Mouse (Mus musculus) intestine, embryonic 16.5 days (tissue): ENCODE measurements around the gene Klhl3. TPM values are rescaled to one million over a fixed set of nuclear protein-coding genes. Genes with fewer than 3 reads are reported as not detected.

ENCODE experiments used
- ATAC-seq: fragments of 200-750 bp; cut with Nextera tagmentation; 2 replicates; pipeline ENCODE4 v1.8.0; 2017; ENCODE audit warnings: moderate TSS enrichment, moderate library complexity
- H3K27ac ChIP-seq: fragments of 300-500 bp; sonication (generic); 2 replicates; pipeline ENCODE4 v1.5.1; 2014; ENCODE audit warnings: mild to moderate bottlenecking, low read length
- H3K27me3 ChIP-seq: fragments of 300-500 bp; sonication (generic); replicated peaks from 2 replicates; pipeline ENCODE4 v1.6.1; 2014; ENCODE audit warnings: low read length, control low read depth, mixed read lengths; ENCODE audit not compliant: control insufficient read depth, insufficient read depth
- H3K36me3 ChIP-seq: fragments of 300-500 bp; sonication (generic); 2 replicates; pipeline ENCODE4 v1.6.1; 2014; ENCODE audit warnings: low read length, control low read depth; ENCODE audit not compliant: control insufficient read depth, insufficient read depth
- H3K4me1 ChIP-seq: fragments of 300-500 bp; sonication (generic); 2 replicates; pipeline ENCODE4 v1.6.1; 2014; ENCODE audit warnings: low read length, control low read depth, mixed read lengths; ENCODE audit not compliant: control insufficient read depth, insufficient read depth
- H3K4me2 ChIP-seq: fragments of 300-500 bp; sonication (generic); 2 replicates; pipeline ENCODE4 v1.6.1; 2014; ENCODE audit warnings: low read depth, low read length, control low read depth
- H3K4me3 ChIP-seq: fragments of 300-500 bp; sonication (generic); 2 replicates; pipeline ENCODE4 v1.5.1; 2014; ENCODE audit warnings: mild to moderate bottlenecking, low read length
- H3K9ac ChIP-seq: fragments of 300-500 bp; sonication (generic); 2 replicates; pipeline ENCODE4 v1.6.1; 2014; ENCODE audit warnings: low read depth, low read length
- H3K9me3 ChIP-seq: fragments of 300-500 bp; sonication (generic); 2 replicates; pipeline ENCODE4 v1.6.1; 2016; ENCODE audit warnings: low read length, control low read depth; ENCODE audit not compliant: control insufficient read depth
- WGBS: fragments of 180-500 bp; shearing (Covaris S2); extraction: QIAGEN DNeasy Blood & Tissue Kit; methylation state at CpG from one replicate; pipeline ENCODE4 v1.1.7; 2014; 5-methylcytosine and 5-hydroxymethylcytosine counted together
- polyA plus RNA-seq: library from polyadenylated mRNA; unstranded; fragments of >200 nt; fragmentation: Nextera tagmentation; extraction: Ambion mirVana; gene quantifications from 2 replicates; pipeline ENCODE4 v1.2.1, GENCODE M21; 2015

Klhl3 gene
- polyA plus RNA-seq, 1 experiment from 2014 or later: 2.4 TPM

DNA sequence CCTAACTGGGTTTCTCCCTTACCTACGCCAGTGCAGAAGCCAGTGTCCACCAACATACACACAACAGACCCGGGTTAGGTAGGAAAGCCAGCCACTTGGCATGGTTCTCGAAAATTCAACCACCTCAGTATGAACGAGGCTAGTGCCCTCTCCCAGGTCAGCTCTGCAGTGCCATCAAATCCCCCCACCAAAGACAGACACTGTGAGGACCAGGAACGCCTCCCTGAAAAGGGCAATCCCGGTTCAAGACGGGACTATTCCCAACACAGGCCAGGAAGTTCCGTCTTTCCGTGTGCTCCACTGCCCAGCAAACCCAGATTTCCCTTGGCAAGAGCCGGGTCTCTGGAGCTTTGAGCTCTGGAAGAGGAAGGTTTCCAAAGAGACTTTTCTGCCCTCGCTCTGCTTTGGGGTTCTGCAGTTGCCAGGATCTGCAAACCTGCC, 771 bp downstream of the Klhl3 start:
- no peak for ATAC-seq
- Histone ChIP-seq H3K4me3 (peak overlapping the region; percentile 63), H3K4me2 (peak overlapping the region; percentile 91), H3K9me3 (no peaks in the 10 kb centered on the region), H3K9ac (peak overlapping the region; percentile 79), H3K4me1 (peaks cover 9% of the 10 kb centered on the region), H3K36me3 (no peaks in the 10 kb centered on the region), H3K27me3 (no peaks in the 10 kb centered on the region), H3K27ac (peak overlapping the region; percentile 59)
- 12% methylated on average over 11 of the region's 11 CpGs for WGBS

- ATAC-seq: no peak
- no peaks in the 10 kb centered on the region for H3K9me3 ChIP-seq
- H3K36me3 ChIP-seq: no peaks in the 10 kb centered on the region
- peaks cover 9% of the 10 kb centered on the region for H3K4me1 ChIP-seq
- WGBS: 59% methylated on average over 10 of the region's 10 CpGs
- H3K4me3 ChIP-seq: peak overlapping the region; percentile 63; the same call in 1 of the 2 replicates
- H3K27me3 ChIP-seq: no peaks in the 10 kb centered on the region
- H3K27ac ChIP-seq: no peak overlapping the region
- H3K9ac ChIP-seq: peak overlapping the region; percentile 79; the same call in 1 of the 2 replicates
- H3K4me2 ChIP-seq: peak overlapping the region; percentile 91
Measured at GRCm38 (mm10) chr13:58112191-58112590, 1.2 kb downstream of the Klhl3 start.

DNA sequence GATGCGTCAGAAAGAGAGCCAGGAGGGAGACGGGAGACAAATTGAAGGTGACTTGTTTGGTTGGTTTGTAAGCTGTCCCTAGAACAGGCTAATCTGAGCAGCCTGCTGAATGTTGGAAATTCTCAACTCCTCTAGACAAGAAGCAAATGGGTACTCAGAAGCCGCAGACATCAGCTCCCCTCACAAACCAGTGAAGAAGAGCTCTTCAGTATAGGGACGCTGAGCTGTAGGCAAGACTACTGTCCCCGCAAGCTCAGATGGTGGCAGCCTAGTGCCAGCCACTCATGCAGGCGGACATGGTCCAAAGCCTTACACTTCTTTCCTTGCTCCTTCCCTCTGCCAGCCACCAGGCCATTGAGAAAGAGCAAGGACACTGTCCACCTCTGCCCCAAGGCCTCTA, 2.1 kb downstream of the Klhl3 start:
- ATAC-seq: no peak
- Histone ChIP-seq H3K27ac (no peak overlapping the region), H3K4me3 (no peak overlapping the region), H3K9me3 (no peaks in the 10 kb centered on the region), H3K4me2 (no peak overlapping the region), H3K36me3 (no peaks in the 10 kb centered on the region), H3K4me1 (peaks cover 9% of the 10 kb centered on the region), H3K27me3 (no peaks in the 10 kb centered on the region), H3K9ac (no peak overlapping the region)
- WGBS: 95% methylated on average over 6 of the region's 6 CpGs

DNA sequence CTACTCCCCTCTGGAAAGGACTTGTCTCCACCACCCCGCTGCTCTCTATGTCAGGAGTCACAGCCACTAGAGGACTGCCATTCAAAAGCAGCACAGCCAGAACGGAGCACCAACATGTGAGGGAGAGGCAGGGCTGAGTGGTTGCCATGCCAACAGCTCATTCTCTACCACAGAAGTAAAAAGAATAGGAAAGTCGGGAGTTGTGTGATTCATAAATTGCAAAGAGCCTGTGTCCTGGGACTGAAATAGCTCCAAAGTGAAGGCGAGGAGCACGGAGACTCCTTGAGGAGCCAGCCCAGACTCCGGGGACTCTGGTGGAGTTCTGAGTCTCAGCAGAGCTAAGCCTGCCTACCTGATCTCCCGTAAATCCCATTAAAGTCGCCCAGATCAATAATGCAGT, 22.7 kb downstream of the Klhl3 start:
- H3K27ac ChIP-seq: no peak overlapping the region
- H3K4me3 ChIP-seq: no peak overlapping the region
- 45% methylated on average over 8 of the region's 8 CpGs for WGBS
- H3K9ac ChIP-seq: no peak overlapping the region
- no peak overlapping the region for H3K4me2 ChIP-seq
- no peak for ATAC-seq
- no peaks in the 10 kb centered on the region for H3K27me3 ChIP-seq
- no peaks in the 10 kb centered on the region for H3K36me3 ChIP-seq
- H3K4me1 ChIP-seq: no peaks in the 10 kb centered on the region
- H3K9me3 ChIP-seq: no peaks in the 10 kb centered on the region

- 92% methylated on average over 5 of the region's 5 CpGs for WGBS
- no peaks in the 10 kb centered on the region for H3K27me3 ChIP-seq
- no peak overlapping the region for H3K4me3 ChIP-seq
Measured at GRCm38 (mm10) chr13:58084396-58084795, 29.0 kb downstream of the Klhl3 start.

GRCm38 (mm10) chr13:58083521-58083920, 29.9 kb downstream of the Klhl3 start:
- H3K27ac ChIP-seq: no peak overlapping the region
- H3K27me3 ChIP-seq: no peaks in the 10 kb centered on the region
- no peak for ATAC-seq
- H3K9me3 ChIP-seq: no peaks in the 10 kb centered on the region
- 74% methylated on average over 11 of the region's 11 CpGs for WGBS
- no peak overlapping the region for H3K9ac ChIP-seq
- no peaks in the 10 kb centered on the region for H3K4me1 ChIP-seq
- H3K4me3 ChIP-seq: no peak overlapping the region
- H3K4me2 ChIP-seq: no peak overlapping the region
- H3K36me3 ChIP-seq: no peaks in the 10 kb centered on the region

More at GRCm38 (mm10) chr13:58084396-58084795, 29.0 kb downstream of the Klhl3 start:
- H3K9ac ChIP-seq: no peak overlapping the region
- H3K27ac ChIP-seq: no peak overlapping the region
- no peak overlapping the region for H3K4me2 ChIP-seq
- ATAC-seq: no peak
- H3K4me1 ChIP-seq: no peaks in the 10 kb centered on the region
- no peaks in the 10 kb centered on the region for H3K9me3 ChIP-seq
- no peaks in the 10 kb centered on the region for H3K36me3 ChIP-seq

DNA sequence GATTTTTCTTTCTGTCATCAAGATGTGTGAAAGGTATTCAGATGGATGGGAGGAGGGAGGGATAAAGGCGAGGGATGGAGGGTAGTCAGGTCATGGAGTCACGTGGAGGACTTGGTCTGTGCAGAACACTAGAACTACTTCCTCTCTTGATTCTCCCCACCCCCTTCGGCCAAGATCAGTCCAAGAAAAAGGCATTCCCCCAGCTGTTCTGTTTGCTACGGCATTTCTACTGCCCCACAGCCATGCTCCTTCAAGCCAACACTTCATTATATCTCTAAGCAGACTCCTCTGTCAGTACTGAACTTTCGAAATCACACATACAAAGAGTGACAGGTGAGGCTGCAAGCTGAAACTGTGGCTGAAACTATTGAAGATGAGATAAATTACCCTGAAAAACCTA, 30.3 kb downstream of the Klhl3 start:
- WGBS: 62% methylated on average over 5 of the region's 5 CpGs
- H3K27me3 ChIP-seq: no peaks in the 10 kb centered on the region

GRCm38 (mm10) chr13:58078361-58078760, 35.0 kb downstream of the Klhl3 start:
- H3K9ac ChIP-seq: no peak overlapping the region
- H3K4me3 ChIP-seq: no peak overlapping the region
- no peak overlapping the region for H3K27ac ChIP-seq
- no peak for ATAC-seq
- no peaks in the 10 kb centered on the region for H3K9me3 ChIP-seq
- H3K36me3 ChIP-seq: no peaks in the 10 kb centered on the region
- H3K4me2 ChIP-seq: no peak overlapping the region
- 0 out of 2 replicates have a peak, but pooled peaks cover 2% of the 10 kb centered on the region for H3K4me1 ChIP-seq
- 75% methylated on average over 5 of the region's 5 CpGs for WGBS
- H3K27me3 ChIP-seq: no peaks in the 10 kb centered on the region

More for the DNA sequence above, 30.3 kb downstream of the Klhl3 start:
- Histone ChIP-seq H3K36me3 (no peaks in the 10 kb centered on the region), H3K4me1 (no peaks in the 10 kb centered on the region), H3K4me2 (no peak overlapping the region), H3K9me3 (no peaks in the 10 kb centered on the region), H3K9ac (no peak overlapping the region), H3K27ac (no peak overlapping the region), H3K4me3 (no peak overlapping the region)
- ATAC-seq: no peak

DNA sequence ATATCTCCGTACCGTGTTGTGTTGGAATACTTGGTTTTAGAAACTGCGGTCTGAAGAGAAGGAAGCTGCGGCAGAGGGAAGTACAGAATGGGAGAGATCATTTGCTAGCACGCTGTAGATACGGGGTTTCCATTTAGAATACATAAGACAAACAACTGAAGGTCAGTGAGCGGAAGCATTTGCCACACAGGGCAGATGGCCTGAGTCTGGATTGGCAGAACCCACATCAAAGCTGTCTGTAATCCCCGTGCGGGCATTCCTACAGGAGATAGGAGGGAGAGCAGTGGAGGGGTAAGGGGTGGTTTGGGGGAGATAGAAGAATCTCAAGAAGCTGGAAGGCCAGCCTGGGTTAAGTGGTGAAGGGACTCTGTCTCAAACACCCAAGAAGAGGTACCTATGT, 38.5 kb downstream of the Klhl3 start:
- no peaks in the 10 kb centered on the region for H3K27me3 ChIP-seq
- H3K4me1 ChIP-seq: 0 out of 2 replicates have a peak, but pooled peaks cover 2% of the 10 kb centered on the region
- H3K4me3 ChIP-seq: no peak overlapping the region
- H3K27ac ChIP-seq: no peak overlapping the region
- H3K36me3 ChIP-seq: no peaks in the 10 kb centered on the region
- H3K9ac ChIP-seq: no peak overlapping the region
- H3K9me3 ChIP-seq: no peaks in the 10 kb centered on the region
- WGBS: 76% methylated on average over 9 of the region's 9 CpGs
- ATAC-seq: no peak
- H3K4me2 ChIP-seq: no peak overlapping the region

DNA sequence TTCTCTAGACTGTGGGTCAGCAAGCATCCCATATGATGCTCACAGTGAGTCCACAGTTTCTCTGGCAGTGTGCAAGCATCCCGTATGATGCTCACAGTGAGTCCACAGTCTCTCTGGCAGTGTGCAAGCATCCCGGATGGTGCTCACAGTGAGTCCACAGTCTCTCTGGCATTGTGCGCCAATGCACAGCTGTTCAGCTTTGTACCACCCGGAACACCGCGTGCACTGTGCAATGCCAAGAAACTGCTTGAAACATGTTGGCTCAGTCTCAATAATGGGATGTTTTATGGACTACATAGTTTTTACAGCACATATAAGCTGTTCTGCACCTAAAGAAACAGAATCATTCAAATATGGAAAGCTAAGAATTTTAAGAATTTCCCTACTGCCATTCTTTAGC, 38.9 kb downstream of the Klhl3 start:
- 0 out of 2 replicates have a peak, but pooled peaks cover 2% of the 10 kb centered on the region for H3K4me1 ChIP-seq
- no peak for ATAC-seq
- H3K4me2 ChIP-seq: no peak overlapping the region
- no peaks in the 10 kb centered on the region for H3K27me3 ChIP-seq
- H3K27ac ChIP-seq: no peak overlapping the region
- H3K36me3 ChIP-seq: no peaks in the 10 kb centered on the region
- H3K9ac ChIP-seq: no peak overlapping the region
- H3K4me3 ChIP-seq: no peak overlapping the region
- no peaks in the 10 kb centered on the region for H3K9me3 ChIP-seq
- WGBS: 77% methylated on average over 6 of the region's 6 CpGs
